Comparison of ENCODE assay signal across 23 mouse cellular contexts in genomic region chr2:128247967-128248366, GRCm38 (mm10).
DNase-seq lines count a peak whose midpoint lies in the region; ATAC-seq lines count a peak whose summit lies in the region.
"Had no signal": no experiment of that assay in that cellular context is flagged by ENCODE, and none has a peak within 500 bp of the region (broad histone marks: within the 10 kb centered on the region; RNA-seq: fewer than 3 reads in every experiment).

No protein-coding gene starts in this region.

- no peak overlapping the region for H3K4me2 ChIP-seq in heart, embryonic 11.5 days
- no peak overlapping the region for H3K4me2 ChIP-seq in kidney, embryonic 16.5 days (replicated peaks; ENCODE audit: low read depth, low read length)
- H3K4me2 ChIP-seq: heart, embryonic 13.5 days; hindbrain, embryonic 12.5 days; intestine, embryonic 15.5 days; liver, embryonic 15.5 days; lung, embryonic 14.5 days; neural tube, embryonic 13.5 days had no signal

- H3K4me3 ChIP-seq in heart, embryonic 11.5 days (ENCODE audit: low read depth, low read length) = no peak overlapping the region
- H3K4me3 ChIP-seq in kidney, embryonic 16.5 days (ENCODE audit: low read length) = no peak overlapping the region
- H3K4me3 ChIP-seq: heart, embryonic 13.5 days; hindbrain, embryonic 12.5 days; intestine, embryonic 15.5 days; liver, embryonic 15.5 days; neural tube, embryonic 13.5 days had no signal

- intact Hi-C loops in heart, postnatal 10 days (cut with DNase I) = loop anchor here (5.0 kb wide), 2 partner anchors 121 to 149 kb away; partner anchors contain the start of gene Bcl2l11

- no peaks in the 10 kb centered on the region for H3K9me3 ChIP-seq in heart, embryonic 11.5 days (replicated peaks; ENCODE audit: control insufficient read depth, low read length)
- H3K9me3 ChIP-seq in kidney, embryonic 16.5 days (ENCODE audit: low read length) = no peaks in the 10 kb centered on the region
- H3K9me3 ChIP-seq: heart, embryonic 13.5 days; hindbrain, embryonic 12.5 days; intestine, embryonic 15.5 days; liver, embryonic 15.5 days; neural tube, embryonic 13.5 days had no signal

- H3K9ac ChIP-seq in heart, embryonic 11.5 days (ENCODE audit: low read depth, low read length) = no peak overlapping the region
- H3K9ac ChIP-seq in kidney, embryonic 16.5 days (replicated peaks; ENCODE audit: low read length) = no peak overlapping the region
- H3K9ac ChIP-seq: heart, embryonic 13.5 days; hindbrain, embryonic 12.5 days; intestine, embryonic 15.5 days; liver, embryonic 15.5 days; lung, embryonic 14.5 days; neural tube, embryonic 13.5 days had no signal

- no peaks in the 10 kb centered on the region for H3K36me3 ChIP-seq in heart, embryonic 11.5 days (ENCODE audit: control insufficient read depth, insufficient read depth, low read length)
- H3K36me3 ChIP-seq in kidney, embryonic 16.5 days (ENCODE audit: insufficient read depth, low read length) = no peaks in the 10 kb centered on the region
- H3K36me3 ChIP-seq: heart, embryonic 13.5 days; hindbrain, embryonic 12.5 days; intestine, embryonic 15.5 days; liver, embryonic 15.5 days; neural tube, embryonic 13.5 days had no signal

- H3K4me1 ChIP-seq in heart, embryonic 11.5 days (ENCODE audit: control insufficient read depth, insufficient read depth, low read length) = 0 out of 2 replicates have a peak, but pooled peaks cover 3% of the 10 kb centered on the region
- no peaks in the 10 kb centered on the region for H3K4me1 ChIP-seq in kidney, embryonic 16.5 days (ENCODE audit: insufficient read depth, low read length)
- H3K4me1 ChIP-seq: hindbrain, embryonic 12.5 days; intestine, embryonic 15.5 days; liver, embryonic 15.5 days had no signal

- DNase-seq in heart, adult 11 months = peak; percentile 93
- peak; percentile 45 for DNase-seq in kidney, postnatal 10 days
- DNase-seq in heart, postnatal 10 days = peak; percentile 33 to 34
- peak; percentile 22 for DNase-seq in retina, embryonic 14.5 days (ENCODE audit: low spot score)
- no peak for DNase-seq in thymus, postnatal 14 days
- DNase-seq: adrenal gland, postnatal 10 days; cerebellum, adult 18-20 months; gastrocnemius, postnatal 36 days; kidney, adult 2 months; layer of hippocampus, adult 9-11 months; lung, embryonic 14.5 days; lung, postnatal 14 days; right cerebral cortex, postnatal 14 days had no signal

- H3K27ac ChIP-seq in heart, embryonic 11.5 days (ENCODE audit: low read depth, low read length) = no peak overlapping the region
- no peak overlapping the region for H3K27ac ChIP-seq in kidney, embryonic 16.5 days (ENCODE audit: low read length)
- H3K27ac ChIP-seq: heart, embryonic 13.5 days; hindbrain, embryonic 12.5 days; hindbrain, postnatal 0 days; intestine, embryonic 15.5 days; liver, embryonic 15.5 days; neural tube, embryonic 13.5 days had no signal

- 26% methylated on average over 4 of the region's 4 CpGs for WGBS in heart, embryonic 11.5 days (ENCODE audit: insufficient replicate concordance)
- 24% methylated on average over 4 of the region's 4 CpGs for WGBS in kidney, embryonic 16.5 days

- no peaks in the 10 kb centered on the region for H3K27me3 ChIP-seq in heart, embryonic 11.5 days (ENCODE audit: control insufficient read depth, insufficient read depth, low read length)
- H3K27me3 ChIP-seq in kidney, embryonic 16.5 days (ENCODE audit: insufficient read depth, low read length) = no peaks in the 10 kb centered on the region
- H3K27me3 ChIP-seq: heart, embryonic 13.5 days; hindbrain, embryonic 12.5 days; intestine, embryonic 15.5 days; liver, embryonic 15.5 days; neural tube, embryonic 13.5 days; Patski had no signal

- no peak for ATAC-seq in heart, embryonic 11.5 days (replicated peaks; ENCODE audit: insufficient number of reproducible peaks, low FRiP score, low TSS enrichment)
- no peak for ATAC-seq in kidney, embryonic 16.5 days (ENCODE audit: low FRiP score, low TSS enrichment)
- ATAC-seq: forebrain, embryonic 14.5 days; hindbrain, postnatal 0 days; intestine, embryonic 15.5 days; Patski had no signal
